Mouse (Mus musculus): ENCODE results near the gene Mettl15. TPM values are rescaled to one million over a fixed set of nuclear protein-coding genes. Genes with fewer than 3 reads are reported as not detected.
"Not testable (repeated sequence)": the region's sequence is repeated elsewhere in the genome, so short reads cannot be mapped to it uniquely, and the experiment has no call there.

The Mettl15 gene
- total RNA-seq (2021): 1 to 10 TPM; 7.0 to 7.2 TPM

DNA sequence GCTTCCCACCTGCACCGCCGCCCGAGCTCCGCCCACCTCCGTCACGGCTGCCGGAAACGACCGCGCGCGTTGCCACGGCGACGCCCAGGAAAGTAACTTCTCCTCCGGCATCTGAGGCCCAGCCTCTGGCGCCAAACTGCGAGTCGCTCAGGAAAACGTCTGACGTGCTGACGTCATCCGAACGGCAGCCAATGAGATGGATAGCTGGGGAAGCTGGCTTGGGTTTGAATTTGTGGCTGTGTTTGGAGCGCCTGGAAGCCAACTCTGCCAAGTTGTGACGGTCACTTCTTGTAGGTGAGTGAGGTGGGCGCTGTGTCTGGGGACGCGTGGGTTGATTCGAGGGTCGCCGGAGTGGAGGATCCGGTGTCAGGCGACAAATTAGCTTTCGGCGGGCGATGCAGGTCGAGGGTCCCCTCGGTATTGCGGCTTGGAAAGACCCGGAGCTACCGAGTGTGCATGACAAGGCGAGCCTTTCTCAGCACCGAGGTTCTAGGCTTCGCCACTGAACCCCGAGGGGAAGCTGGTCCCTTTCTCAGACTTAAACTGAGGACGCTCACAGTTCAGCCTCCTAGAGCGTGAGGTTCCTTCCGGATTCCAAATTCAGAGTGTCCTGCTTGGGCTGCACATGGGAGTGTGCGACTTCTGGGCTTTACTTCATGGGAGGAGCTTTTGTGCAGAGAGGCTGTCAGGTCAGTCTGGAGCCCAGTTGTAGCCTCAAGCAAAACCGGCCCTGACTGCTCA is at the start of gene Mettl15, which contains the start of gene Kif18a:
Gene Mettl15, minus strand, starts transcription at position 149 of the 741 bp plus-strand sequence.
Gene Kif18a, plus strand, starts transcription at position 139 of the 741 bp plus-strand sequence.
- DNase-seq: peak; percentile 94 to 95

DNA sequence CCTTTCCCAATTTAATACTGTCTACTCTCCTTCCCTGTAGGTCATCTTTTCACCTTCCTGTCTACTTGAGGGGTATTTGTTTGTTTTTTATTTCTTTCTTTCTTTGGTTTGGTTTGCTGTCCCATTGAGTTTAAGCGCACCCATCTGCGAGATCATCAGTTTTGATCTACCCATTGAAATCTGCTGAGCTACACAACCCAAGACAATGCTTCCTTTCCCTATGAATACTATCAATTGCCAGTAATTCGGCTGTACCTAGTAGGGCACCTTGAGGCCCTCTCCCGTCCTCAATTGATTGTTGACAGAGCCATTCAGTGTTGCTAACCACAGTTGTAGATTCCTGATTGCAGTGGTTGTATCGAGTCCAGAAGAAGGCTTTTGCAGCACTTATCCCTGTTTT is 30.8 kb upstream of the Mettl15 start:
- DNase-seq: no peak

DNA sequence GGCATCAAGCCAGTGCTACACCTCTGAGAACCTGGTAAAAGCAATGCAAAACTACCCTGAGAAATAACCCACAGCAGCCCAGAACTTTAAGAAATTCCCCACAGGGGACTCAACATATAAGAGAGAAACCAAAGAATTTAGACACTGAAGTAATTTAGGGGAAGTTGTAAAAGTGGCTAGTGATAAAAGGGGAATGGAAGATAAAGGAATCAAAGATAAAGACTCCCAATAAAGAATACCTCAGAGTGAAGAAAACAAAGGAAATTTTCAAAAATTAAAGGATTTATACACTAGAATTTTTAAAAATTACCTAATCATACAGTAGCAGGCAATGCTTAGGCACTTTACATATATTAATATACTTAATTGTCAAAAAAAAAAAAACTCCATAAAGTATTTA is 23.1 kb upstream of the Mettl15 start:
- no peak for DNase-seq

DNA sequence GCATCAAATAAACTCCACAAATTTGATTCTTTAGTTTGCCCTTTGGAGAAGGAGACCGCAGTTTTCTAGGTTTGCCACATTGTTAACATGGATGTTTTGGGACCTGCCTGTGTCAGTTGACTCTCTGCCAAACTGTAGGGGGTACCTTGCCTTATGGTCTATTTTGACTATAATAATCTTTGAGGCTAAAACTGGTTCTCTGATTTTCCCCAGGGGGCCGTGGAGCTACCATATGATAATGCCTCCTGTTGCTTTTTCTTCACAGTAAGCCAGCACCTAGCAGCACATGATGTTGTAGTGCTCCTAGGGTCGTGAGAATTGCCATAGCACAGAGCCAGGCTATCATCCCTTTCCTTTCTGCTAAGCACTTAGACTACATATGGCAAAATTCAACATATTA is 21.7 kb upstream of the Mettl15 start:
- no peak for DNase-seq

DNA sequence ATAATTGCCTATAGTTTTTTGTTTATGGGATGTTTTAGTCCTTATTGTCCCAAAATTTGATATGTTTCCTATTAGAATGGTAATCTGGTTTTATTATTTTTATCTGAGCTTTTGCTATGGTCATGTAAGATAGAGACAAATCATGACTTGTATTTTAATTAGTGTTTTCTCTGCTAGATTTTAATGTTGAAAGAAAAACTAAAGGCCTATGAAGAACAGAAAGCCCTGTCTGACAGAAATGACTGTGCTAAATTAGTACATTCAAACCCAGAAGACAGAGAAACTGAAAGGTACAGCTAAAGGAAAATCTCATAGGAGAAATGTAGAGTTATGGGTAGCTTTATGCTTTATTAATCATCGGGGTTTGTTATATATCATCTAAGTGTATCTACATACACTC is 17.6 kb upstream of the Mettl15 start:
- no peak for DNase-seq

DNA sequence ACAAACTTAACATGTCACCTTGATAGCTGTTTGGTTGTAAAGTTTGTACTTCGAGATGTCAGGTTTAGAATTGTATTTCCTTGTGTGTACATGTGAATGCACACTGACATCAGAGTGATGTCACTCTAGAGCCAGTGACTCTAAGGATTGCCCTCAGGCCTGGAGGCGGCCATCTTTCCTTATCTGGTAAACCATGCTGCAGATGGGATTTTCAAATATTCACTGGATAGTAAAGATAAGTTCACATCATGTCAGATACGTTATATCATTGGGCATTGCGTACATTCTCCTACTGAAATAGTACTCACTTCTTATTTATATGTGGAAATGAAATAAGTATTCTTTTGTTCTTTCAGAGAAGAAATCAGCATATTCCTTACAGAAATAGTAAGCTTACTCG is 15.7 kb upstream of the Mettl15 start:
- DNase-seq: no peak

DNA sequence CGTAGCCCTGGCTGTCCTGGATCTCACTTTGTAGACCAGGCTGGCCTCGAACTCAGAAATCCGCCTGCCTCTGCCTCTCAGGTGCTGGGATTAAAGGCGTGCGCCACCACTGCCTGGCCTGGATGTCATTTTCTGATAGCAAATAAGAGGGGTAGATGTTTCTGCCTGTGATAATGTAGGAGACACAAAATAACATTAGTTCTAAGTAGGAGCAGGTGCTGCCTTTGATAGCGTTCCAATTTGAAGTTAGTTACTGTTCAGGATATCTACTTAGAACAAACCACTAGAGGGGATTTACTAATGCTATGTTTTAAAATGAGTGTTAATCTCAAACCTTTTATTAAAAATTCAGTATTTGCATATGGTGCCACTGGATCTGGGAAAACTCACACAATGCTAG is 8.8 kb upstream of the Mettl15 start:
- DNase-seq: no peak

DNA sequence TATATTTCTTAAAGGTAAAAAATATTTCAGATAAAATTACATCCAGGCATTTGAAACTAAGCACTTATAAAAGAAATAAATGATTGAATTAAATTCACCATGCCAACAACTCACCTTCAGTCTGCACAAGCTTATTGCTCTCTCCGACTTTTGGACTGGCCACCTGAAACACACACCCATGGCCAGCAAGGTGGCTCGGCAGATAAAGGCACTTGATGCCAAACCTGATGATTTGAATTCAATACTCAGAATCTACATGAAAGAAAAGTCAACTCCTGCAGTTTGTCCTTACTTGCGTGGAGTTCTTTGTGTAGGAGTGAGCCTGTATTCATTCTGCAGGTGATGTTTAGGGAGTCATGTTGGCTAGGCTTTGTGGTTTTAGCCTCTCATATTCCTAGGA is 3.6 kb upstream of the Mettl15 start:
- no peak for DNase-seq

DNA sequence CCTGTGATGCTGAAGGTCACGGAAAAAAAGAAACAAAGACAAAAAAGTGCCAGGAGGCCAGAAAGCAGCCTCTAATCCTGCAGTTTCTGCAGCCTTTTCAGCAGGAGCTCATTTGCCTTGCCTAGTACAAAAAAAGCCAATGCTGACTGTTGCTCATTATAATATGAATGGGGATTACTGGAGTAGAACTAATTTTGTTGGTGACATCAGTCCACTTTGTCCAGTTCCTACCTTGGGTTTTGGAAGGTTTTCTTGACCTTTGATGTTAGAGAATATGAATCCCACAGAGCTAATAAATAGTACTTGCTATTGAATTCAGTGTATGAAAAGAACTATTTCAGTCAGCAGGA is 768 bp upstream of the Mettl15 start:
- DNase-seq: no peak

DNA sequence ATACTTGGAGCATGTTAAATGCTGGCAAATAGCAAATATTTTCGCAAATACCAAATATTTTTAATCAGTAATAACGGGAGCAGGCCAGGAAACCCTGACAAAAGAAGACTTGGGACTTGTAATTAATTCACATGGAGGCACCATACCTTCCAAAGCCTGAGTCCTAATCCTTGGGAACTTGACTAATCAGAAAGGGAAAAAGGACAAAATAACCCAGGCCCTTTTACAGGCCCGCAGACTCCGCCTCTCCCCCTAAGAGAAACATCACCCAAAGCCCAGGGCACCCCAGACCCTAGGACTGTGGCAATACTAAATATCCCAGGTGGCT is 312 bp downstream of the Mettl15 start:
- no peak for DNase-seq

DNA sequence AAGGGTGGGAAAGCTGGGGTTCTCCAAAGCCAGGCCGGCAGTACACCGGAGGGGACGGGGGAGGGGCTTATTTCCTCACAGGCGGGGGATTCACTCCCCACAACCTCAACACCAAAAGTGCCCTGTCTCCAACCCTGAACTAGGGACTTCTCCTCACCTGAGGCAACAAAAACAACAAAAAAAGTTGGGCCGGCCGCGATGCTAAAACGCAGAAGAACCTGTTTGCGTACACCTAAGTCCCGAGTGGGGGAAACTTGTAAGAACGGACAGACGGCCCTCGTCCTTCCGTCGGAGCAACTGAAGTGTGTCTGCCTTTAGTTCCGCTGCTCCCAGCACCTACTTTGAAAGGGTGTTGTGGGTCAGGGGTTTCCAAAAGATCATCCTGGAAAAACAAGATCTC is 2.5 kb downstream of the Mettl15 start:
- DNase-seq: peak; percentile 16 to 18

DNA sequence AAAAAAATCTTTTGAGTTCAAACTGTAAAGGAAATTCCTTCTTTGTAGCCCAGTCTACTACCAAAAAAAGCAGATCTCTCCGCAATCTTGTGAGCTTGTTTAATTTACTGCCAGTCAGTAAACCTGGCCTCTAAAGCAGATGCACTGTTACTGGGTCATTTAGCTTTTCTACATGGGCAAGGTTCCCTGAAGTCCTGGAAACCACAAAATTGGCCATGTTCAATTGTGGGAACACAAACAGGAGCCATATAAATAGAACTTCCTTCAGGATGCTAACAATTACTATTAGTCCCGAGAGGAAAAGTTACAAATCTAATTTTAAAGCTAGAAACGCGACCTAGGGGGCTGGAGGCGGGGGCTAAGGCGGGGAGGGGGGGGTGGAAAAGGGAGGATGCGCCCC is 3.0 kb downstream of the Mettl15 start:
- no peak for DNase-seq

DNA sequence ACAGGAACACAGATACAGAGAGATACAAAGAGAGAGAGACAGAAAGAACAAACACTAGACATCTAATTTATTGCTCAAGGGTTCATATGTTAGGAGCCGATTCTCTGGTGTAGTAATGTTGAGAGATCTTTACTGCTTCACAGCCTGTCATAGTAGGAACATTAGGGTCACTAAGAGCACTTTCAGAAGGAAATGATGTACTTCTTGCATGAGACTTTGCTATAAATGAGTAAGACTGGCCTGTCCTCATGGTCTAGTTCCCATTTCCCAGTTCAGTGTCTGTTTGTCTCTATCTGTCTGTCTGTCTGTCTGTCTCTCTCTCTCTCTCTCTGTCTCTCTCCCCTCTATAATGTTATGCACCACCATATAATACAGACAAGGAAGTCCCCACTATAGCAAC is 7.5 kb downstream of the Mettl15 start:
- DNase-seq: no peak

DNA sequence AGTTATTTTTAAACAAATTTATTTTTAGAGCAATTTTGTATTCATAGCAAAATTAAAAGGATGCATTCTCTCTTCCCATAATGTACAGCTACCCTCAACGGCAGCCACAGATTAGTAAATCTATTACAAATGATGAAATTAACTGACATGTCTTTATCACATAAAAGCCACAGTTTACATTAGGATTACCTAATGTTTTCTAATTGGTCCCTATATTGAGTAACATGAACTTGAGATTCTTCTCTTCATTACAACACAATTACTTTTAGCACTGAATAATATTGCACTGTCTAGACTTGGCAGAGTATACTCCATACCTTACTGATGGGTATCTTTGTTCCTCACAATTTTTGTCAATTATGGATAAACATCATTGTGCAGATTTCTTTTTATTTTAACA is 17.8 kb downstream of the Mettl15 start:
- no peak for DNase-seq

DNA sequence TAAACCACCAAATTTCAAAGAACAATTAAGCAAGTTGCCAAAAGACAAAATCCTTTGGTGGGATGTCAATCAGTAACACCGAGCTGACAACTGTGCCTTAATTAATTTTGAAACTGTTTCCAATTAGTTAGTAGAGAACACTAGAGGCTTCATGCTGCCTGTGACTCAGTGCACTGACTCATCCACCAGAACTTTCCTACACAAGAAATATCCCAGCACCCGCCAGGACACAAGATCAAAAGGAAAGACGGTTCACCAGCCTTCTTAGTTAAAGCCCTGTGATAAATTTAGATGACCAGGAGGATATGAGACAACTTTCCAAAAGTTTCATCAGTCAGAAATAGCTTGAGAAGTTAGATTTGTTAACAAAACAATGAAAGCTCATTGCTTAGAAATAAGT is 38.6 kb downstream of the Mettl15 start:
- no peak for DNase-seq

DNA sequence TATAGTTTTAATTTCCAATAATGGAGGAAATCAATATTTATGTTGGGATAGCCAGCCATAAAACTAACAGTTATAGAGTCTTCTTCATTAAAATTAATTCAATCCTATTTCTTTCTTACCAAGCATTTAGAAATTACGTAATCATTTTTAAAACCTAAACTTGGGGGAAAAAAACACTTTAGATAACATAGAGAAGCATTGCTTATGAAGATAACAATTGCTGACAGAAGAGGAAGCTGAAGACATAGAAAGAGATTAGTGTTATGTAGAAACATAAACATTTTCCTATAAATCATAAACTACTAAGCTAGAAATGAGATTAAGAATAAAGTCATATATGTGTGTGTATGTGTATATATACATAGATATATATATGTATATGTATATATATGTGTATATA is 44.8 kb downstream of the Mettl15 start:
- no peak for DNase-seq

DNA sequence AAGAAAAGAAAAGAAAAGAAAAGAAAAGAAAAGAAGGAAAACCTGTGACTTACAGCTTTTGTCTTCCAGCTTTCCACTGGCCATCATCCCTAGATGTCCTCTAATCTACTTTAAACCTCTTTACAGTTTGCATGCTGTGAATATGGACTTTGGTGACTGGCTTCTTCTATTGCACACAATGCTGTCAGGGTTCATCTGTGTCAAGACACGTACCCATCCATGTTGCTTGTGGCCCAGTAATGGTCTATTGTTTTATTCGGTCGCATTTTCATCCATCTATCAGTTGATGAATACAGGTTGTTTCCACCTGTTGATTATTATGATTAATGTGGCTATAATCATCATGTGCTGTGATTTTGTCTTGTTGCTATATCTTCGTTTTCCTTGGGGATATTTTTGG is 46.7 kb downstream of the Mettl15 start:
- no peak for DNase-seq

DNA sequence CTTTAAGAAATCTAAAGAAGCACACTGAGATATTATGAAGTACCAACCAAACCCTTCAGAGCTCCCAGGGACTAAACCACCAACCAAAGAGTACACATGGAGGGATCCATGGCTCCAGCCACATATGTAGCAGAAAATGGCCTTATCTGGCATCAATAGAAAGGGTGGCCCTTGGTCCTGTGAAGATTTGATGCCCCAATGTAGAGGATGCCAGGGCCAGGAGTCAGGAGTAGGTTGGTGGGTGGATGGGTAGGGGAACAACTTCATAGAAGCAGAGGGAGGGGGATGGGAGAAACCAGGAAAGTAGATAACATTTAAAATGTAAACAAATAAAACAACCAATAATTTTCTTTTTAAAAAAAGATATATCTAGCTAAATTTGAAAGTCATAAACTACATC is 50.1 kb downstream of the Mettl15 start:
- DNase-seq: no peak

DNA sequence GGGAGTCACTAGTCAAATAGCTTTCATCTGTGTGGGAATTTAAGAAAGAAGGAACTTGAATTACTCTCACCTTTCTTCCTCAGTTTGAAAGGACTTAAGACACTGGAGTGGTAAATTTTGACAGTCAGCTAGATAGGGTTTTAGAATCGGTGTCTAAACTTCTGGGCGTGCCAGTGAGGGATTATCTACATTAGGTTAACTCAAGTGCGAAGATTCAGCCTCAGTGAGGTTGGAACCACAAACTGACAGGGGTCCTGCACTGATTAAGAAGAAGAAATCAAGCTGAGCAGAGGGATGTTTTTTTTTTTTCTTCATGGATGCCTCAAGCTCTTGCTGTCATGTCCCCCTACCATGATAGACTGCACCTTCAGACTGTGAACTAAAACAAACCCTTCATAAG is 53.4 kb downstream of the Mettl15 start:
- DNase-seq: no peak

DNA sequence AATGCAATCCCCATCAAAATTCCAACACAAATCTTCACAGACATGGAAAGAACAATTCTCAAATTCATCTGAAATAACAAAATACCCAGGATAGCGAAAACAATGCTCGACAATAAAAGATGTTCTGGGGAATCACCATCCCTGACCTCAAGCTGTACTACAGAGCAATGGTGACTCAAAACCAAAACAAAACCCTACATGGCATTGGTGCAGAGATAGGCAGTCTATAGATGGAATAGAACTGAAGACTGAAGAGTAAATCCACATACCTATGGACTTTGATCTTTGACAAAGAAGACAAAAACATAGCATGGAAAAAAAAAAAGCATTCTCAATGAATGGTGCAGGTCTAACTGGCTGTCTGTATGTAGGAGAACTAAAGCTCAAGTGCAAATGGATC is 59.1 kb downstream of the Mettl15 start:
- DNase-seq: no peak

DNA sequence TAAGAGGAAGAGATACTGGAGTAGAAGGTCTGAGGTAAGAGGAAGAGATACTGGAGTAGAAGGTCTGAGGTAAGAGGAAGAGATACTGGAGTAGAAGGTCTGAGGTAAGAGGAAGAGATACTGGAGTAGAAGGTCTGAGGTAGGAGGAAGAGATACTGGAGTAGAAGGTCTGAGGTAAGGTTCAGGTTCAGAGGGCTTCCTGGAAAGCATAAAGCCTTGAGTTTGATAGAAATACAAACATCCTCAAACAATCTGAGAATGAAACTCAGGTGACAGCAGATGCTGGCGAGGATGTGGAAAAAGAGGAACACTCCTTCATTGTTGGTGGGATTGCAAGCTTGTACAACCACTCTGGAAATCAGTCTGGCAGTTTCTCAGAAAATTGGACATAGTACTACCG is 63.9 kb downstream of the Mettl15 start:
- DNase-seq: not testable (repeated sequence)

DNA sequence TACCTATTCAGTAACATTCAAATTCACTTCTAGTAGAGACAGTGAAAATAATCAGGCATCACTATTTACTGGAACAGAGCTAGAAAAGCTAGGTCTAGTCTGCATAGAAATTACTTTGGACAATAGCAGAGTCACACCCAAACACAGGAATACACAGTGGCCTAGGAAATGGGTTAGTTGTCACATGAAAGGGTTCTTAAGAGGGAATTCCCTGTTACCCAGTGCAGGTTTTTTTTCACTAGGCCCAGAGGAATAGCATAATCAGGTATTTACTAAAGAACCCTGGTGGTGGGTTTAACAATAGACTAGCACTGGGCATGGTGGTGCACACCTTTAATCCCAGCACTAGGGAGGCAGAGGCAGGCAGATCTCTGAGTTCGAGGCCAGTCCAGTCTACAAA is 69.9 kb downstream of the Mettl15 start:
- not testable (repeated sequence) for DNase-seq

DNA sequence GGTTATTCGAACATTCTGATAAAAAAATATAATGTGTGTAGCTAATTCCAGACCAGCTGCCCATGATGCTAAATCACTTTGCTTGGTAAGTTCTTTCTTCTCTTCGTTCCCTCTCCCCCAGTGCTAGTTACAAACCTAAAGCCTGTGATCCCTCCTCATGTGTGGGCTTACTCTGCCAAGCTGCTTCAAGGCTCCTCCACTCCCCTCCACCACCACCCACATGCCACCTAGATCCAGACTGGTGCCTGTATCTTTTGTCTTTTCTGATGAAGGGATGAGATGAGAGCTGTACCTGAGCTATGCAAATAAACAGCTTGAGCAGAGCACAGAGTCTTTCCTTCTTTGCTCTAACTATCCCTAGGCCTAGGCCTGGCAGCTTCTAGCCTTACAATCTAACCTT is 72.5 kb downstream of the Mettl15 start:
- DNase-seq: no peak

DNA sequence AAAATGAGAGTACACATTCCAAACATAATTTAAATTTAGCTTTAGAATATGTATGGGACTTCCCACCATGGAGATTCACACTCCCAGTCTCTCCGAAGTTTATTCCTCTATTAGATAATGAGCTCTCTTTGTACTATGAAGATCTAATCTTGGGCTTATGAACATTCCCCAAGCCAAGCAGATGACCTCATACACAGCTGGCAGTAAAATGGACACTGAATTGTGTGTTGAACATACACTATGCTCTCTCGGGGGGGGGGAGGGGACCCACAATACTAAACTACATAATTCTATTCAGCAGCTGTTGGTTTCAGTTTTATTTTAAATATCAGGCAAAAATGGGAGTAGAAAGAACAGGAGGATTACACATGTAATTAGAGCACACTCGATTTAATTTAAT is 97.6 kb downstream of the Mettl15 start:
- DNase-seq: no peak

DNA sequence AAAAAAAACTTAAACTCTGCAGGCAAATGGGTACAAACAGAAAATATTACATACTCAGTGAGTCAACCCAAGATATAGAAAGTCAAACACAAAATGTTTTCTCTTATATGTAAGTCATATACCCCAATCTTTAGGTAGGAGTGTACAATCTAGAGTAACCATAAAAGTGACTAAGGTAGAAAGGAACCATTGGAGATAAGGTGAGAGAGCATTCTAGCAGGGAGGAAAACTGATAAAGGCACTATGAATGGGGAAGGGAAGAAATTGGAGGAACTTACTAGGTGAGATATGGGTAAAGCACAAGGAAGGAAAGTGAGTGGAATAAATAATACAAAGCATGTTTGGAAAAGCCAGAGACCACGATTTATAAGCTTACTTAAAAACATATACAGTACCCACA is 122.0 kb downstream of the Mettl15 start:
- DNase-seq: no peak

Measured in layer of hippocampus, postnatal 36 days (tissue).